Mouse (Mus musculus): ENCODE results near the gene Rreb1.

DNA sequence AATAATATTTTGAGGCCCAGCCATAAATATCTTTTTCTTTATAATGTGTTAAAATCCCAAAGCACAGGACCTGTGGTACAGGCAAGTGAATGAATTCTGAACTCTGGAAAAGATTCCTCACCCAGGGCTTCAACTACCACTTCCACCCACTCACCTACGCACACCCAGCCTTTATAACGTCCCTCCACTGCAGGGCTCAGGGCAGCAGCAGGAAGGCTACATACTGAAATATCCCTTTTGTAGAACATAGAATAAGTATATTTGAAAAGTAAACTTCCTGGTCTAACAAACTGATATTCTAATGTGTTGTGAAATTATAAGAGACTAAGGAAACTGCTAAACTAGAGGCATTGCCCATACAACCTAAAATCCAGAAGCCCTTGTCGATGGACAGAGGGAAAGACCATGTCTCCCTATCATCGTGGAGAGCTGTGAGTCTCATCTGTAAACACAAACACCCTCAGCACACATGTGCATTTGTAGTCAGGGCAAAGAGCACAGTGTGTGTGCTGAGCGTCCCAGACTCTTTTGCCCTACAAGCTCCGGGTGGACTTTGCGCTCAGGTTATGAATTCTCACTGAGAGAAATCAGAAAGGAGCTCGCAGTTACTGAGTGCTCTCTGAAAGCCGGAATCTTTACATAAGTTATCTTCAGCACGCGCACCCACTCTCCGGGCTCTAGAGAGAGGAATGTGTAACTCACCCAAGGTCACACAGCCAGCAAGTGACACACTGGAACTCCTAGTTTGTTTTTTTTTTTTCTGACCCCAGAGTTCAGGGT lies 46.1 kb upstream of the Rreb1 start:
- TF ChIP-seq CTCF (IDR thresholded peaks at IDR 0.05; ENCODE audit: control insufficient read depth, insufficient read depth, insufficient read length) (no peak), MYOG (IDR thresholded peaks at IDR 0.05; ENCODE audit: control insufficient read depth, extremely low read depth, insufficient read length) (no peak)

All from C2C12 (cell line).